Mouse (Mus musculus) kidney, adult 2 months (tissue): ENCODE data around the gene Ccdc127.

Source experiments
- CTCF ChIP-seq: fragments of 200-500 bp; conservative IDR thresholded peaks from 2 replicates; pipeline ENCODE4 v1.5.1; 2011; ENCODE audit warnings: low read depth, mild to moderate bottlenecking, control low read depth, low read length, moderate library complexity, mixed read lengths; ENCODE audit not compliant: insufficient read depth, insufficient read length
- POLR2A ChIP-seq: fragments of 200-500 bp; IDR thresholded peaks from one replicate; pipeline ENCODE4 v1.6.1; 2011; ENCODE audit warnings: low read depth, low read length, control low read depth

DNA sequence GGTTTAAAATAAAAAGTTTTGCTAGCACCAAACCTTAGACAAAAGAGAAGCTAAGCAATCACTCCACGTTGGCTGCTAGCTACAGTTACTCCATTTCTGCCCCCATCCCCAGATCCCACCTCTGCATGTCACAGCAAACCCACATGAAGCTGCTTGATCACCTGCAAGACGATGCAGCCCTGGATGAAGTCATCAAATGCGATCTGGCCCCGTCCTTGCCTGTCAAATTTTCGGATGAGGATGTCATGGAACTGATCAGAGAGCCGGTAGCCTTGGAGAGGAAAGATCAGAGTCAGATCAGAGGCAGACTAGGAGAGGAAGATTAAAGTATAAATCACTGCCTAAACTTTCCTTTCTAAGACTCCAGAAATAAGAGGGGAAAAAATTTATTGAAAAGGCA lies 44.7 kb upstream of the Ccdc127 start:
- TF ChIP-seq CTCF: no peak
- no peak for TF ChIP-seq POLR2A
